Mouse (Mus musculus) A20 (cell line): ENCODE measurements at regions not wholly inside any gene's neighbourhood (a gene's known extent, or its start where the extent isn't known, plus 50 kb on each side); places are given as distances from the start of the nearest gene placed in this dataset.

Experiments used
- DNase-seq: peaks from one replicate; pipeline ENCODE4 v3.0.0-alpha.2; 2011; ENCODE audit warnings: low read depth, low spot score

DNA sequence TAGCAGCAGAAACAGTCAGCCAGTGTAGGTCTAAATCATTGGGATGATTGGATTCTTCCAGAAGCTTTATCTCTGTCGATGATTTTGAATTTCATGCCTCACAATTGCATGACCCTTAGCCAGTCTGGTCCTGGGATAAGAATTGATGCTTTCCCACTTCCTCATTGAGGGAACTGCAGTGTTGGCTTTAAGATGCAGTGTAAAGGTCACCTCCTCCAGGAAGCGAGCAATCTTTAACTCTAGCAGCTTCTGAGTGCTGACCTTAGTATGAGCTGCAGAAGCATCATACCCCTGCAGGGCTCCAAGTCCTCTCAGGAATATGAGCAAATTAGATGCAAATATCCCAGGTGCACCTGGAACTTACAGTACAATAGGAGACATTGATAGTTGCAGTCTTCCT, 1132.2 kb upstream of the A1bg start:
- no peak for DNase-seq

DNA sequence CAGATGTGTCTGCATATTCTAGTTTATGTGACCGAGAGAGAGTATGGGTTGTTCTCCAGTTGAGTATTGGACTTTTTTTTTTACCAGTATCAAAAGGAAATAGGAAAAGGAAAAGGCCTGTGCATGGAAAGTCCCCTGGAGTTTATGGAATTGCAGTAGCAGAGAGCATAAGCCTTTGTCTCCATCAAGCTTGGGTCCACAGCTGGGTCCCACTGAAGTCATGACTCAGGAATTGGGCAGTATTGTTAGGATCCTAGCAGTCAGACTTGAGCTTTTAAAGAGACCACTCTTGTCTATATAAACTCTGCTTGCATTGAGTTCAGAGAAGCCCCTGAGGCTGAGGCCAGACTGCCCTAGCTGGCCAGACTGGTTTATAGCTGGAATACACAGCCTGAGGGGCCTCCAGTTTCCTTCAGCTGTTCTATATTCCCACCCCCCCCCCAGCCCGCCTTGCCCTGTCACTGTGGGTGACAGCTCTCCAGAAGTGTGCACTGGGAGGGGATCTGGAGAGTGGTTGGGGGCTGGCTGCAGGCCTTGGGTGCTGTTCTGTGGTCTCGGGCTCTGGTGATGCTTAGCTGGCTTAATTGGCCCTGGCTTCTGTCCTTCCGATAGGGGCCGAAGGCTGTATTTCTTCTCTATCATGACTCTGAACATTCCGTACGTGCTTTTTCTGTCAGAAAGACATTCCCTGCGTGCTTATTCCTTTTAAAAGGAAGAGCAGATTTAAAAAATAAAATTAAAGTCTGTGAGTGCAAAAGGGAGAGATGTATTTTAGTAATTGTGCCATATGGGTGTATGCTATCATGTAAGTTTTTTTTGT, 1130.8 kb upstream of the A1bg start:
- no peak for DNase-seq

DNA sequence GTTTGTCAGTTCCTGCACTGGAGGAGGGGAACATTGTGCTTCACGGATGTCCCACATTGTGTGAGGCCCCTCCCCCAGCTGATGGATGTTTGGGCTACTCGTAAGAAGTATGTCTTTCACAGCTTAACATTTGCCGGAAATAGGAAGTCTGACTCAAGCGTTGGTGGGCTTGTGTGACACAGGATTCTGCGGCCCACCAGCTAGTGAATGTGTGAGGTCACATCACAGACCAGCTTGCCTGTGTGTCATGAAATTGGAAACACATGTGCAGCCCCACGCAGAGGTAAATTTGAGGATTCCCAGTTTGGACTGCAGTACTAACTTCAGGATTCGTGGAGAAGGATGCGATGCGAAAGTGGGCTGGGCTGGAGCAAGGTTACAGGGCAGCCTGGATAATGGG, 1126.6 kb upstream of the A1bg start:
- no peak for DNase-seq

DNA sequence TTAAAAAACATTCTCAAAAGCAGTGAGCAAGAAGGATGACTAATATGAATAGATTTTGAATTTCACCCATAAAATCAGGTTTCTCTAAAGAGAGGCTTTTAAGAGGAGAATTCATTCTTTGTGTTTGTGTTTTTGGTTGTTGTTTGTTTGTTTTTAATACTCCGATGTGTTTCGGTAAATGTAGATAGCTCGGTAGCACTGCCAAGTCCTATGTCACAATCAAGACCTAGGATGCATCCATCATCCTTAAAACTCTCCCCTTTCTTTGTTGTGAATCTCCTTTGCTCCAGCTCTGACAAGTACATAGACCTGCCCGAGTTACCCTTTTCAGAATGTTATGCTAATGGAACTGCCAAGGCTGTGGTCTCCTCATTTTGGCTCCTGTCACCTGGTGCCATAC, 1126.2 kb upstream of the A1bg start:
- DNase-seq = no peak

DNA sequence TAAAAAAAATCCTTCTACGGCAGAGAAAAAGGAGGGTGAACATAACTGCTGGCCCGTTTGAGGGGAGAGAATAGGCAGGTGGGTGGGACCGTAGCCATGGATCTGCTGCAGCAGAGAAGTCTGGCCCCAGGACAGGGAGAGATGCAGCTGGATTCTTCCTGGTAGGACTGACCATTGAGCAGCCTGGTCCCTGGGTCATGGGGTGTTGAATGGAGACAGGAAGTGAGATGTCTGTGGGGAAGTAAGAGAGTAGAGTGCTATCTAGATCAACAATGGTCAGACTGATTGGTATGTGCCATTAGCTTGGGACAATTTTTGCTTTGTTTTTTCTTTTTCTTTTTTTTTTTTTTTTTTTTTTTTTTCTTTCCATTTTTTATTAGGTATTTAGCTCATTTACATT, 1123.5 kb upstream of the A1bg start:
- DNase-seq = no peak

DNA sequence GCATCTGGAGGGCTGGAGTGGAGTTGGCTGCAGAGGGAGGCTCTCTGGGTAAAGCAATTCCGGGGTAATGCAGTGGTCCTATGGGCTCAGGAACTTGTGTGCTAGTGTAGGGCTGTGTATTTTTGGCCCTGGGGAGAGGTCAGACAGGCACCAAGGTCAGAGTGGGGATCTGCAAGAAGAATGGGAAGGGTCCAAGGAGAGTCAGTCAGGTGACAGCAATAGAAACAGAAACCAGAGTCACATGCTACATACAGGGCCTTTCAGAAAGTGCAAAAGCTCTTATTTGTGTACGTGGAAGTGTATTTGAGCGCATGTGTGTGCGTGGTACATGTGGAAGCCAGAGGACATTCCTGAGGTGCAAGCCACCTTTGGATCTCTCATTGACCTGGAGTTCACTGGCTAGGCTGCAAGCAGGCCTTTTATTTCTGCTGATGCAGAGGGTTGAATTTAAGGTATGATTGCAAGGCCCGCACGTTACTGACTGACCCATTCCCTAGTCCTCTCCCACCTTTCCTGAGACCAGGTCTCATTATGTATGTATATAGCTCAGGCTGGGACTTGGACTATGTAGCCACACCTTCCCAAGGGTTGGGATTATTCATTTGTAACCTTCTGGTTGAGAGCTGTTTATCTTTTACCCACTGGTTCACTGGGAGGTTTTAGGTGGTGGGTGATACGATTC, 1122.0 kb upstream of the A1bg start:
- DNase-seq = no peak

DNA sequence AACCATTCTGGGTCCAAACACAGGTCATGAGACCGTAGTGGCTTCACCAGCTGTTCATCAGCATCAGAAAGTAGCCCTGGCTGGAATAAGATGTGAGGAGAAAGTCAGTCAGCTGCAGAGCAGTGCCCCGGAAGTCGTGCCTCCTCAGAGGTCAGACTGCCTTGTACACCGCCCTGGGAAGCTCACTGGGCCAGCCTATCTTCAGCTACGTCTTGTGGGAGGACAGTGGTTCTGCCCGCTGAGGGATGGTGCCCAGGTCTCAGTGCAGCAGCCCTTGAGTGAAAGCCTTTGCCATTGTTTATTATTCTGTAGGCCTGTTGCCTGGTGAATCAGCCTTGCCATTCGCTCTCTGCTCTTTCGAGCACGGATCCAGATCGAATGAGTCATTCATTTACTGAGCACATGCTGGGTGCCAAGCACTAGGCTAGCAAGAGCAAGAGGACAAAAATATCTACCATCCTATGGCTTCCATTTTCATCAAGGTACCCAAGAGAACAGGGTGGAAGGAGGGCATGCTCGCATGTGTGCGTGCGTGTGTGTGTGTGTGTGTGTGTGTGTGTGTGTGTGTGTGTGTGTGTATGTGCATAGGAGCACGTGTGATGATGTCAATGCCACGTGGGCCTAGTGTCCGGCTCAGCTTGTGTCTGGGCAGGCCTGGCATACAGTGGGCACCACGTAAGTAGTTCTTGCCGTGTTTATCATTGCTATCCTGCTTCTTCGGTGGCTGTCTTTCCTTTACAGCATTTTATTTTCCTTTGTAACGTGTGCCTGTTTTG, 1121.0 kb upstream of the A1bg start:
- DNase-seq = no peak

DNA sequence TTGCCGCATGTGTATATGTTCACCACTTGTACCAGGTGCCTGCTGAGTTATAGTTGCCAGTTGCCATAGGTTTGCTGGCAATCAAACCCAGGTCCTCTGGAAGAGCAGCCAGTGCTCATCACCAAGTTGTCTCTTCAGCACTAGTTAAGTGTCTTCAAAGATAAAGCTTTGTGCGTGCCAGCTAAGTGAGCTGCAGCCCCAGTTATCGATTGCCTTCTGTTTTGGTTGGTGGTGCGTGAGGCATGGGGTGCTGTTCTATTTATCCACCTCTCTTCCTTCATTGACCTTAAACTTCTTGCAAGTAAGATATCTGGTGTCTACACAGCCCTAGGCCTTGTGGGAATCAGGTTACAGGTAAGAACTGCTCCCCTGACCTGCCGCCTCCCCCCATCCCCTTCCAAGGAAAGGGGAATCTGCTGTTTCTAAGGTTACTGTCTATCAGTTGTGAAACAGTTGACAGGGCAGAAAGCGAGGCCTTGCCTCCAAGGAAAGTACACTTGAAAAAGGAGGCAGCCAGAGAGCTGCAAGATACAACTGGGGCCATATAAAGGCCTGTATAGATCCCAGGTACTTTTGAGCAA, 1120.2 kb upstream of the A1bg start:
- no peak for DNase-seq
